13 mouse cellular contexts compared by ENCODE assay signal in genomic region chr1:97872493-97872892, GRCm38 (mm10).
DNase-seq lines count a peak whose midpoint lies in the region; ATAC-seq and TF ChIP-seq lines count a peak whose summit lies in the region.
"Had no signal": no experiment of that assay in that cellular context is flagged by ENCODE, and none has a peak within 500 bp of the region (broad histone marks: within the 10 kb centered on the region; RNA-seq: fewer than 3 reads in every experiment).

No protein-coding gene starts in this region.

- WGBS in midbrain, embryonic 11.5 days, result 61% methylated on average over 5 of the region's 5 CpGs
- WGBS in midbrain, embryonic 10.5 days, result 69% methylated on average over 5 of the region's 5 CpGs
- WGBS in kidney, embryonic 15.5 days, result 26% methylated on average over 5 of the region's 5 CpGs
- 36% methylated on average over 5 of the region's 5 CpGs for WGBS in stomach, postnatal 0 days

- no peak overlapping the region for H3K4me3 ChIP-seq in gastrocnemius, adult 2 months
- H3K4me3 ChIP-seq in midbrain, embryonic 11.5 days (ENCODE audit: low read depth, low read length), result no peak overlapping the region
- no peak overlapping the region for H3K4me3 ChIP-seq in midbrain, embryonic 10.5 days
- H3K4me3 ChIP-seq in kidney, embryonic 15.5 days (replicated peaks), result no peak overlapping the region
- no peak overlapping the region for H3K4me3 ChIP-seq in stomach, postnatal 0 days (ENCODE audit: low read depth, low read length)
- H3K4me3 ChIP-seq: stomach, embryonic 15.5 days had no signal

- H3K4me1 ChIP-seq in midbrain, embryonic 11.5 days (ENCODE audit: control insufficient read depth, insufficient read depth, low read length), result no peaks in the 10 kb centered on the region
- no peaks in the 10 kb centered on the region for H3K4me1 ChIP-seq in midbrain, embryonic 10.5 days
- no peaks in the 10 kb centered on the region for H3K4me1 ChIP-seq in kidney, embryonic 15.5 days
- H3K4me1 ChIP-seq in stomach, postnatal 0 days (replicated peaks; ENCODE audit: control insufficient read depth, insufficient read depth), result no peaks in the 10 kb centered on the region
- H3K4me1 ChIP-seq: stomach, embryonic 15.5 days had no signal

- no peak for TF ChIP-seq EP300 in stomach, postnatal 0 days (optimal IDR thresholded peaks at IDR 0.05)

- DNase-seq in gastrocnemius, adult 2 months, result no peak
- DNase-seq in gastrocnemius, postnatal 4 days (ENCODE audit: low spot score in 2 of 2), result no peak
- no peak for DNase-seq in midbrain, embryonic 11.5 days (ENCODE audit: low spot score, missing footprints)
- DNase-seq in midbrain, embryonic 10.5 days (ENCODE audit: low spot score), result no peak
- no peak for DNase-seq in stomach, postnatal 0 days (ENCODE audit: low spot score)
- no peak for DNase-seq in neural tube, embryonic 10.5 days (ENCODE audit: extremely low spot score, low spot score)
- DNase-seq in left cerebral cortex, postnatal 10 days (ENCODE audit: extremely low spot score in 1 of 2, low spot score in 2 of 2), result no peak
- DNase-seq: layer of hippocampus, adult 9-11 months; right cerebral cortex, adult 18-20 months had no signal

- H3K9ac ChIP-seq in midbrain, embryonic 11.5 days (ENCODE audit: low read length), result no peak overlapping the region
- H3K9ac ChIP-seq in kidney, embryonic 15.5 days, result no peak overlapping the region
- H3K9ac ChIP-seq in stomach, postnatal 0 days (ENCODE audit: low read length), result no peak overlapping the region
- H3K9ac ChIP-seq: liver, embryonic 14.5 days; stomach, embryonic 15.5 days had no signal

- no peak overlapping the region for H3K27ac ChIP-seq in gastrocnemius, adult 2 months
- H3K27ac ChIP-seq in midbrain, embryonic 11.5 days (ENCODE audit: low read depth, low read length), result no peak overlapping the region
- no peak overlapping the region for H3K27ac ChIP-seq in midbrain, embryonic 10.5 days (replicated peaks)
- no peak overlapping the region for H3K27ac ChIP-seq in kidney, embryonic 15.5 days
- H3K27ac ChIP-seq in stomach, postnatal 0 days (replicated peaks), result no peak overlapping the region
- H3K27ac ChIP-seq: liver, embryonic 14.5 days; stomach, embryonic 15.5 days had no signal

- no peak overlapping the region for H3K4me2 ChIP-seq in midbrain, embryonic 11.5 days
- no peak overlapping the region for H3K4me2 ChIP-seq in kidney, embryonic 15.5 days
- H3K4me2 ChIP-seq in stomach, postnatal 0 days (replicated peaks; ENCODE audit: low read depth), result no peak overlapping the region
- H3K4me2 ChIP-seq: stomach, embryonic 15.5 days had no signal

- H3K27me3 ChIP-seq in midbrain, embryonic 11.5 days (ENCODE audit: control insufficient read depth, insufficient read depth, low read length), result no peaks in the 10 kb centered on the region
- no peaks in the 10 kb centered on the region for H3K27me3 ChIP-seq in midbrain, embryonic 10.5 days (ENCODE audit: low read depth, poor library complexity, severe bottlenecking)
- no peaks in the 10 kb centered on the region for H3K27me3 ChIP-seq in kidney, embryonic 15.5 days
- no peaks in the 10 kb centered on the region for H3K27me3 ChIP-seq in stomach, postnatal 0 days (ENCODE audit: control insufficient read depth, insufficient read depth, low read length)
- H3K27me3 ChIP-seq: stomach, embryonic 15.5 days had no signal

- 0 out of 2 replicates have a peak, but pooled peaks have one; percentile 52 for ATAC-seq in midbrain, embryonic 11.5 days (ENCODE audit: low FRiP score)
- peak; percentile 62; the same call in 1 of the 2 replicates for ATAC-seq in kidney, embryonic 15.5 days (replicated peaks; ENCODE audit: low FRiP score)
- no peak for ATAC-seq in stomach, postnatal 0 days (ENCODE audit: low FRiP score, low TSS enrichment)

- H3K9me3 ChIP-seq in midbrain, embryonic 11.5 days (ENCODE audit: control insufficient read depth, low read length), result no peaks in the 10 kb centered on the region
- H3K9me3 ChIP-seq in midbrain, embryonic 10.5 days (replicated peaks), result no peaks in the 10 kb centered on the region
- H3K9me3 ChIP-seq in kidney, embryonic 15.5 days (replicated peaks), result no peaks in the 10 kb centered on the region
- no peaks in the 10 kb centered on the region for H3K9me3 ChIP-seq in stomach, postnatal 0 days (ENCODE audit: control insufficient read depth, low read length)
- H3K9me3 ChIP-seq: stomach, embryonic 15.5 days had no signal

- H3K36me3 ChIP-seq in midbrain, embryonic 11.5 days (ENCODE audit: control insufficient read depth, insufficient read depth, low read length), result no peaks in the 10 kb centered on the region
- H3K36me3 ChIP-seq in midbrain, embryonic 10.5 days, result 0 out of 2 replicates have a peak, but pooled peaks cover 5% of the 10 kb centered on the region
- H3K36me3 ChIP-seq in kidney, embryonic 15.5 days, result no peaks in the 10 kb centered on the region
- no peaks in the 10 kb centered on the region for H3K36me3 ChIP-seq in stomach, postnatal 0 days (ENCODE audit: control insufficient read depth, insufficient read depth, low read length)
- H3K36me3 ChIP-seq: G1E; stomach, embryonic 15.5 days had no signal

- intact Hi-C loops in gastrocnemius, adult 2 months (cut with DNase I), result no loop called here
- intact Hi-C loops in left cerebral cortex, postnatal 10 days (cut with DNase I), result no loop called here

- TF ChIP-seq CTCF in gastrocnemius, adult 2 months (IDR thresholded peaks at IDR 0.05), result peak; percentile 41
- TF ChIP-seq CTCF in stomach, postnatal 0 days (IDR thresholded peaks at IDR 0.05; ENCODE audit: low read depth), result peak; percentile 45; the same call in 1 of the 2 replicates
